Mouse (Mus musculus) liver, embryonic 16.5 days (tissue): Measurements from ENCODE around the gene Cp. TPM values are rescaled to one million over a fixed set of nuclear protein-coding genes. Genes with fewer than 3 reads are reported as not detected.
"Not testable (repeated sequence)": the region's sequence is repeated elsewhere in the genome, so short reads cannot be mapped to it uniquely, and the experiment has no call there.

Experiments used
- ATAC-seq: fragments of 200-750 bp; cut with Nextera tagmentation; 2 replicates; pipeline ENCODE4 v1.8.0; 2017; ENCODE audit warnings: low read depth, mild to moderate bottlenecking, moderate number of reproducible peaks, moderate library complexity
- H3K27ac ChIP-seq: fragments of 300-500 bp; sonication (generic); 2 replicates; pipeline ENCODE4 v1.5.1; 2014; ENCODE audit warnings: mild to moderate bottlenecking, low read length
- H3K27me3 ChIP-seq: fragments of 300-500 bp; sonication (generic); 2 replicates; pipeline ENCODE4 v1.6.1; 2014; ENCODE audit warnings: low read depth, low read length, mixed read lengths; ENCODE audit not compliant: control insufficient read depth, insufficient read depth
- H3K36me3 ChIP-seq: fragments of 300-500 bp; sonication (generic); 2 replicates; pipeline ENCODE4 v1.6.1; 2014; ENCODE audit warnings: mild to moderate bottlenecking; ENCODE audit not compliant: control insufficient read depth, insufficient read depth
- H3K4me1 ChIP-seq: fragments of 300-500 bp; sonication (generic); 2 replicates; pipeline ENCODE4 v1.6.1; 2014; ENCODE audit warnings: low read depth, low read length, mixed read lengths; ENCODE audit not compliant: control insufficient read depth
- H3K4me2 ChIP-seq: fragments of 300-500 bp; sonication (generic); 2 replicates; pipeline ENCODE4 v1.6.1; 2014; ENCODE audit warnings: low read depth, low read length, mixed read lengths
- H3K4me3 ChIP-seq: fragments of 300-500 bp; sonication (generic); 2 replicates; pipeline ENCODE4 v1.5.1; 2014; ENCODE audit warnings: low read depth, mild to moderate bottlenecking, low read length
- H3K9ac ChIP-seq: fragments of 300-500 bp; sonication (generic); 2 replicates; pipeline ENCODE4 v1.6.1; 2014; ENCODE audit warnings: low read depth, low read length
- H3K9me3 ChIP-seq: fragments of 300-500 bp; sonication (generic); replicated peaks from 2 replicates; pipeline ENCODE4 v1.6.1; 2016; ENCODE audit warnings: low read length; ENCODE audit not compliant: control insufficient read depth
- WGBS: fragments of 180-500 bp; shearing (Covaris S2); extraction: QIAGEN DNeasy Blood & Tissue Kit; methylation state at CpG from one replicate; pipeline ENCODE4 v1.1.7; 2014; ENCODE audit not compliant: insufficient replicate concordance; 5-methylcytosine and 5-hydroxymethylcytosine counted together
- polyA plus RNA-seq: library from polyadenylated mRNA; unstranded; fragments of >200 nt; fragmentation: Nextera tagmentation; extraction: Ambion mirVana; gene quantifications from 2 replicates; pipeline ENCODE4 v1.2.1, GENCODE M21; 2015

Cp gene
- 65.7 and 75.8 TPM in 2 replicates for polyA plus RNA-seq

GRCm38 (mm10) chr3:19956885-19957284 is at the start of gene Cp:
TSS of gene Cp (plus strand) at chr3:19957054.
- Histone ChIP-seq H3K4me3 (no peak within 1 kb of the TSS; the same call in 1 of the 2 replicates), H3K4me1 (no peaks in the 10 kb centered on the region), H3K27me3 (no peaks in the 10 kb centered on the region), H3K9me3 (no peaks in the 10 kb centered on the region), H3K4me2 (0 out of 2 replicates have a peak within 1 kb of the TSS, but pooled peaks have one; percentile 5), H3K36me3 (no peaks in the 10 kb centered on the region), H3K9ac (no peak within 1 kb of the TSS), H3K27ac (peak within 1 kb of the TSS; percentile 30; the same call in 1 of the 2 replicates)
- 43% methylated on average over 5 of the region's 5 CpGs for WGBS
- ATAC-seq = no peak

- H3K27me3 ChIP-seq = no peaks in the 10 kb centered on the region
- ATAC-seq = no peak
- H3K4me1 ChIP-seq = no peaks in the 10 kb centered on the region
- H3K9me3 ChIP-seq = no peaks in the 10 kb centered on the region
- H3K9ac ChIP-seq = no peak overlapping the region
- no peak overlapping the region for H3K27ac ChIP-seq
- H3K36me3 ChIP-seq = no peaks in the 10 kb centered on the region
- no peak overlapping the region for H3K4me2 ChIP-seq
- no peak overlapping the region for H3K4me3 ChIP-seq
These were observed 8.3 kb upstream of the Cp start for GRCm38 (mm10) chr3:19948552-19948951.

- 44% methylated on average over 1 of the region's 1 CpGs for WGBS
- ATAC-seq, H3K4me2 ChIP-seq, H3K9me3 ChIP-seq, H3K9ac ChIP-seq, H3K27me3 ChIP-seq, H3K4me1 ChIP-seq, H3K36me3 ChIP-seq, H3K27ac ChIP-seq, H3K4me3 ChIP-seq: not testable (repeated sequence)
These were observed 7.5 kb upstream of the Cp start for GRCm38 (mm10) chr3:19949401-19949800.

- Histone ChIP-seq H3K27me3 (no peaks in the 10 kb centered on the region), H3K4me2 (no peak overlapping the region), H3K9me3 (no peaks in the 10 kb centered on the region), H3K27ac (peak overlapping the region; percentile 73), H3K4me3 (no peak overlapping the region), H3K9ac (no peak overlapping the region), H3K36me3 (no peaks in the 10 kb centered on the region), H3K4me1 (no peaks in the 10 kb centered on the region)
- WGBS = 44% methylated on average over 1 of the region's 1 CpGs
- ATAC-seq = no peak
These were observed 3.4 kb upstream of the Cp start for GRCm38 (mm10) chr3:19953425-19953824.

DNA sequence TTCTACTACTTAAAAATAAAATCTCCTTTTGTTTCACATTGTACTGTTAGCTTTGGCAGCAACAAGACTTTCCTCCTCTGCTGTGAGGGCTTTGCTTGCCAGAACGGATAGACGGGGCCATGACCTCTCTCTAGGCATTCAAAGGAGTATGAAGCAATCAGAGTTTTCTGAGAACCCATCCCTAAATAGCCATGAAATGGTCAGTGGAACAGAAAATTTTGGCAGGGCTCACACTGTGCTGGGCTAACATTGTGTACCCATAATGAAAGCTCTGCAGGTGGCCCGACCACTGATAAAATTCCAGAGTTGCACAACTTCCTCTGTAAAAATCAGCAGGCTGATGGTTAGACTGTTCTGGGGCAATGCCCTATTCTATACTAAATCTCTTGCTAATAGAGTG is 3.0 kb upstream of the Cp start:
- Histone ChIP-seq H3K27ac (0 out of 2 replicates have a peak overlapping the region, but pooled peaks have one; percentile 73), H3K4me3 (no peak overlapping the region), H3K9me3 (no peaks in the 10 kb centered on the region), H3K4me2 (no peak overlapping the region), H3K36me3 (no peaks in the 10 kb centered on the region), H3K4me1 (no peaks in the 10 kb centered on the region), H3K9ac (no peak overlapping the region), H3K27me3 (no peaks in the 10 kb centered on the region)
- peak; percentile 93 for ATAC-seq
- 23% methylated on average over 3 of the region's 3 CpGs for WGBS

DNA sequence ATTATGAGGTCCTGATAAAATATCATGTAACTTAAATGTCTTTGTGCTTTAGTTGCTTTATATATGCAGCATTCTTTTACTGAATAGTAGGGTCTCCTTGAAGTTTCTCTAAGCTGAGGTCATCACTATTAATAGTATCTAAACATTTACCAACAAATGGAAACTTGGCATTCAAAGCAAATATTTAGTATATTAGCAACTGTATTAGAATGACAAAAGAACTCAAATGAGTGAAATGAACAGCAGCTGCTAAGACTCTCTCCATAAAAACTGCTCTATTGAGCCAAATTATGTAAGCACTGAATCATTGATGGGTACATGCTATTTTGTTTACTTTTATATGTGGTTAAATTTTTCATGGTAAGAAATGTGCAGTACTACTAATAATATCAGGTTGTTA is 1.2 kb downstream of the Cp start:
- Histone ChIP-seq H3K9ac (no peak overlapping the region), H3K4me1 (no peaks in the 10 kb centered on the region), H3K27me3 (no peaks in the 10 kb centered on the region), H3K9me3 (no peaks in the 10 kb centered on the region), H3K4me2 (no peak overlapping the region), H3K27ac (no peak overlapping the region), H3K36me3 (no peaks in the 10 kb centered on the region), H3K4me3 (no peak overlapping the region)
- ATAC-seq = no peak

GRCm38 (mm10) chr3:19958983-19959382 is 2.1 kb downstream of the Cp start:
- Histone ChIP-seq H3K4me2 (0 out of 2 replicates have a peak overlapping the region, but pooled peaks have one; percentile 6), H3K9me3 (no peaks in the 10 kb centered on the region), H3K27me3 (no peaks in the 10 kb centered on the region), H3K27ac (no peak overlapping the region), H3K4me3 (no peak overlapping the region), H3K36me3 (no peaks in the 10 kb centered on the region), H3K4me1 (no peaks in the 10 kb centered on the region), H3K9ac (no peak overlapping the region)
- no peak for ATAC-seq
- 50% methylated on average over 1 of the region's 1 CpGs for WGBS

- 46% methylated on average over 3 of the region's 3 CpGs for WGBS
- no peak overlapping the region for H3K4me3 ChIP-seq
- peak overlapping the region; percentile 48 for H3K27ac ChIP-seq
- H3K27me3 ChIP-seq = no peaks in the 10 kb centered on the region
- ATAC-seq = no peak
- peak overlapping the region; percentile 9; the same call in 1 of the 2 replicates for H3K4me2 ChIP-seq
- no peaks in the 10 kb centered on the region for H3K36me3 ChIP-seq
- no peak overlapping the region for H3K9ac ChIP-seq
- H3K4me1 ChIP-seq = no peaks in the 10 kb centered on the region
- no peaks in the 10 kb centered on the region for H3K9me3 ChIP-seq
These were observed 3.8 kb downstream of the Cp start for GRCm38 (mm10) chr3:19960570-19961114.

- Histone ChIP-seq H3K9me3 (no peaks in the 10 kb centered on the region), H3K4me3 (no peak overlapping the region), H3K9ac (no peak overlapping the region), H3K4me2 (no peak overlapping the region), H3K27ac (no peak overlapping the region), H3K36me3 (no peaks in the 10 kb centered on the region), H3K27me3 (no peaks in the 10 kb centered on the region), H3K4me1 (no peaks in the 10 kb centered on the region)
- WGBS = 44% methylated on average over 2 of the region's 2 CpGs
- ATAC-seq = no peak
These were observed 4.5 kb downstream of the Cp start for GRCm38 (mm10) chr3:19961341-19961740.
